Comparison of ENCODE assay signal across 21 mouse cellular contexts in genomic region chr11:66946521-66946920, GRCm38 (mm10). TPM values are rescaled to one million over a fixed set of nuclear protein-coding genes. Genes with fewer than 3 reads are reported as not detected.
"Had no signal": no experiment of that assay in that cellular context is flagged by ENCODE, and none has a peak within 500 bp of the region (broad histone marks: within the 10 kb centered on the region; RNA-seq: fewer than 3 reads in every experiment).

No protein-coding gene starts in this region.

- H3K4me1 ChIP-seq: limb, embryonic 12.5 days; limb, embryonic 15.5 days; midbrain, embryonic 12.5 days; midbrain, embryonic 15.5 days; neural tube, embryonic 12.5 days; neural tube, embryonic 15.5 days had no signal

- H3K9ac ChIP-seq: limb, embryonic 12.5 days; limb, embryonic 15.5 days; liver, embryonic 14.5 days; liver, postnatal 0 days; midbrain, embryonic 12.5 days; midbrain, embryonic 15.5 days; neural tube, embryonic 12.5 days; neural tube, embryonic 15.5 days had no signal

- H3K4me3 ChIP-seq: limb, embryonic 12.5 days; limb, embryonic 15.5 days; midbrain, embryonic 12.5 days; midbrain, embryonic 15.5 days; neural tube, embryonic 12.5 days; neural tube, embryonic 15.5 days had no signal

- H3K9me3 ChIP-seq: limb, embryonic 12.5 days; limb, embryonic 15.5 days; midbrain, embryonic 12.5 days; midbrain, embryonic 15.5 days; neural tube, embryonic 12.5 days; neural tube, embryonic 15.5 days had no signal

- H3K27ac ChIP-seq: kidney, postnatal 0 days; limb, embryonic 12.5 days; limb, embryonic 15.5 days; liver, embryonic 14.5 days; macrophage; midbrain, embryonic 12.5 days; midbrain, embryonic 15.5 days; neural tube, embryonic 12.5 days; neural tube, embryonic 15.5 days had no signal

- DNase-seq: kidney, adult 2 months; kidney, postnatal 25 days; left cerebral cortex, postnatal 4 days; liver, postnatal 0 days; right cerebral cortex, adult 18-20 months; right cerebral cortex, postnatal 14 days; spleen, adult 18-20 months; thymus, adult 2 months; thymus, postnatal 25 days had no signal

- H3K4me2 ChIP-seq: limb, embryonic 12.5 days; limb, embryonic 15.5 days; liver, embryonic 11.5 days; midbrain, embryonic 12.5 days; midbrain, embryonic 15.5 days; neural tube, embryonic 12.5 days; neural tube, embryonic 15.5 days had no signal

- H3K36me3 ChIP-seq: limb, embryonic 12.5 days; limb, embryonic 15.5 days; midbrain, embryonic 12.5 days; midbrain, embryonic 15.5 days; neural tube, embryonic 12.5 days; neural tube, embryonic 15.5 days had no signal

- H3K27me3 ChIP-seq: limb, embryonic 12.5 days; limb, embryonic 15.5 days; midbrain, embryonic 12.5 days; midbrain, embryonic 15.5 days; neural tube, embryonic 12.5 days; neural tube, embryonic 15.5 days had no signal

- ATAC-seq: liver, postnatal 0 days; midbrain, embryonic 15.5 days had no signal

RNA-seq across cellular contexts. Expression of gene Tmem238l, which starts 9.9 kb away (rescaled TPM):
- polyA plus RNA-seq: kidney, embryonic 14.5 days; limb, embryonic 12.5 days; liver, embryonic 11.5 days; liver, embryonic 14.5 days; liver, postnatal 0 days; macrophage; midbrain, embryonic 12.5 days; midbrain, embryonic 15.5 days; neural tube, embryonic 12.5 days; neural tube, embryonic 15.5 days; testis, adult 2 months had no signal

RNA-seq across cellular contexts. Expression of gene Pirt, which starts 34.7 kb away (rescaled TPM):
- polyA plus RNA-seq: liver, embryonic 14.5 days; liver, postnatal 0 days; macrophage; testis, adult 2 months had no signal
